Mouse (Mus musculus) megakaryocyte, adult 5-6 weeks (primary cell): ENCODE data around the gene Adprhl2. TPM values are rescaled to one million over a fixed set of nuclear protein-coding genes. Genes with fewer than 3 reads are reported as not detected.

Experiments
- ATAC-seq: 2 replicates; pipeline ENCODE4 v1.8.0; 2016; ENCODE audit warnings: mild to moderate bottlenecking, inconsistent platforms; ENCODE audit not compliant: poor library complexity, severe bottlenecking
- total RNA-seq, 2 experiments: library from RNA; stranded (forward) in 1 of 2; stranded (reverse) in 1 of 2; fragments of 153-499, 151-499 nt in 1 of 2; fragments of 221-1000, 200-1000 nt in 1 of 2; gene quantifications; 2 replicates each; pipeline versions ENCODE4 v1.2.3 to v1.2.4; 2015 to 2017

Gene Adprhl2
- total RNA-seq (2015) (5.6 and 8.2 TPM in 2 replicates), total RNA-seq (2017) (10.7 and 21.7 TPM in 2 replicates)

- ATAC-seq = peak; percentile 97
These were observed at the start of gene Adprhl2 for GRCm38 (mm10) chr4:126321111-126321853. TSS of gene Adprhl2 (minus strand) at chr4:126321703.

- ATAC-seq = no peak
These were observed 38.6 kb upstream of the Adprhl2 start for GRCm38 (mm10) chr4:126360069-126360468.

- no peak for ATAC-seq
These were observed 21.9 kb upstream of the Adprhl2 start for GRCm38 (mm10) chr4:126343451-126343850.

GRCm38 (mm10) chr4:126339461-126339860 is 18.0 kb upstream of the Adprhl2 start:
- ATAC-seq = no peak

- ATAC-seq = no peak
These were observed 10.9 kb upstream of the Adprhl2 start for GRCm38 (mm10) chr4:126332358-126332757.

GRCm38 (mm10) chr4:126331751-126332150 is 10.2 kb upstream of the Adprhl2 start:
- no peak for ATAC-seq

- ATAC-seq = no peak
These were observed 8.8 kb upstream of the Adprhl2 start for GRCm38 (mm10) chr4:126330295-126330694.

- no peak for ATAC-seq
These were observed 4.5 kb upstream of the Adprhl2 start for GRCm38 (mm10) chr4:126326036-126326435.

GRCm38 (mm10) chr4:126325281-126325861 is 3.9 kb upstream of the Adprhl2 start, which contains the start of gene Tekt2:
TSS of gene Tekt2 (minus strand) at chr4:126325688.
- ATAC-seq = no peak

GRCm38 (mm10) chr4:126324861-126325260 is 3.4 kb upstream of the Adprhl2 start:
- no peak for ATAC-seq

GRCm38 (mm10) chr4:126322646-126323045 is 1.1 kb upstream of the Adprhl2 start:
- no peak for ATAC-seq

GRCm38 (mm10) chr4:126321854-126322511 is 480 bp upstream of the Adprhl2 start:
- no peak for ATAC-seq

GRCm38 (mm10) chr4:126319806-126320205 is 1.7 kb downstream of the Adprhl2 start:
- no peak for ATAC-seq

- ATAC-seq = no peak
These were observed 5.0 kb downstream of the Adprhl2 start for GRCm38 (mm10) chr4:126316443-126317040.

- no peak for ATAC-seq
These were observed 5.6 kb downstream of the Adprhl2 start for GRCm38 (mm10) chr4:126315931-126316330.

GRCm38 (mm10) chr4:126314393-126314792 is 7.1 kb downstream of the Adprhl2 start:
- no peak for ATAC-seq

- no peak for ATAC-seq
These were observed 8.3 kb downstream of the Adprhl2 start for GRCm38 (mm10) chr4:126313202-126313601.

GRCm38 (mm10) chr4:126311566-126312200 is 9.8 kb downstream of the Adprhl2 start:
- ATAC-seq = no peak

GRCm38 (mm10) chr4:126310344-126310743 is 11.2 kb downstream of the Adprhl2 start:
- no peak for ATAC-seq

GRCm38 (mm10) chr4:126309922-126310309 is 11.6 kb downstream of the Adprhl2 start:
- ATAC-seq = peak; percentile 77
